Mouse (Mus musculus): ENCODE data around the gene Cep63. TPM values are rescaled to one million over a fixed set of nuclear protein-coding genes. Genes with fewer than 3 reads are reported as not detected.

The Cep63 gene
- polyA plus RNA-seq, 1 experiment from 2014 or later = 49.6 TPM

GRCm38 (mm10) chr9:102625401-102625982, 842 bp downstream of the Cep63 start:
- no peaks in the 10 kb centered on the region for H3K36me3 ChIP-seq (ENCODE audit: control insufficient read depth, insufficient read depth, low read length)
- DNase-seq (ENCODE audit: low spot score) = no peak
- H3K27ac ChIP-seq (ENCODE audit: low read depth, low read length) = peak overlapping the region; percentile 98
- no peaks in the 10 kb centered on the region for H3K9me3 ChIP-seq (ENCODE audit: control insufficient read depth, low read length)
- H3K4me1 ChIP-seq (ENCODE audit: control insufficient read depth, insufficient read depth, low read length) = peaks cover 6% of the 10 kb centered on the region
- peak overlapping the region; percentile 85 for H3K4me2 ChIP-seq (ENCODE audit: low read depth)
- no peaks in the 10 kb centered on the region for H3K27me3 ChIP-seq (ENCODE audit: control insufficient read depth, insufficient read depth, low read length)
- peak overlapping the region; percentile 92 for H3K4me3 ChIP-seq (ENCODE audit: low read depth, low read length)
- H3K9ac ChIP-seq (ENCODE audit: low read length) = peak overlapping the region; percentile 98
- ATAC-seq (ENCODE audit: insufficient read depth, low FRiP score, low TSS enrichment) = no peak; the same call in 1 of the 2 replicates
- WGBS = under 1% methylated on average over 25 of the region's 27 CpGs

DNA sequence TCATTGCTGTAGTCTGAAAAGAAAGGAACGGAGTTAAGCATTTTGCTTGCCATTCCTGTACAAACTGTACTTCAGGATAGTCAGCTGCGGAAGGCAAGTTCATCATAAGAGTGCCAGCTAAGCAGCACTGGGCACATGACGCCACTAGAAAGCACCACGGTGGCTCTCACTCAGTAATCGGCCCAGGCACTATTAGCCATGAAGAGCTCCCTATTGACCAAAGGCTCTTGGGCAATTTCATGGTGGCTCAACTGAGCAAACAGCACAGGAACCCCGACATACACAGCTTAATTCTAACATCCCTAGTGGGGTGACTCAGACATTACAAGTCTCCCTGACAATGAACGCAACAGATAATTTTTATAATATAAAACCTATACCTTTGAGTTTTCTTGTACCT, 2.8 kb downstream of the Cep63 start:
- DNase-seq (ENCODE audit: low spot score) (no peak), ATAC-seq (ENCODE audit: insufficient read depth, low FRiP score, low TSS enrichment) (no peak)
- no peak overlapping the region for H3K4me2 ChIP-seq (ENCODE audit: low read depth)
- H3K9ac ChIP-seq (ENCODE audit: low read length) = no peak overlapping the region
- H3K9me3 ChIP-seq (ENCODE audit: control insufficient read depth, low read length) = no peaks in the 10 kb centered on the region
- H3K4me1 ChIP-seq (ENCODE audit: control insufficient read depth, insufficient read depth, low read length) = peaks cover 6% of the 10 kb centered on the region
- H3K27ac ChIP-seq (ENCODE audit: low read depth, low read length) = no peak overlapping the region
- no peaks in the 10 kb centered on the region for H3K36me3 ChIP-seq (ENCODE audit: control insufficient read depth, insufficient read depth, low read length)
- no peak overlapping the region for H3K4me3 ChIP-seq (ENCODE audit: low read depth, low read length)
- no peaks in the 10 kb centered on the region for H3K27me3 ChIP-seq (ENCODE audit: control insufficient read depth, insufficient read depth, low read length)
- WGBS = 80% methylated on average over 7 of the region's 7 CpGs

DNA sequence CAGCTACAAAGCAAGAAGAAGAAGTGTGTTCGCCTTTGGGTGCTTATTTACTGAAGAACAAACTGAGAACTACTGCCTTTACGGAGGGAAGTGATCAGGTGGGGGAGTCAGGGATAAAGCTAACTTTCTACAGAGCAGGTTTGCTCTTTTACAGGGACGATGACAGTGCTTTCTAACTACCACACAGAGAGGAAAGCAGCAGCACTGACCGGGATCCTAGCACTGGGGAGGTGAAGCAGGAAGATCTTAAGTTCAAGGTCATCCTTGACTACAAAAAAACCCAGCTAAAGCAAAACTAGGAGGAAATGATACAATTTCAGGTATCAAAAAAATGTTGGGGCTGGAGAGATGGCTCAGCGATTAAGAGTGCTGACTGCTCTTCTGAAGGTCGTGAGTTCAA, 3.5 kb downstream of the Cep63 start:
- H3K27ac ChIP-seq (ENCODE audit: low read depth, low read length) = no peak overlapping the region

DNA sequence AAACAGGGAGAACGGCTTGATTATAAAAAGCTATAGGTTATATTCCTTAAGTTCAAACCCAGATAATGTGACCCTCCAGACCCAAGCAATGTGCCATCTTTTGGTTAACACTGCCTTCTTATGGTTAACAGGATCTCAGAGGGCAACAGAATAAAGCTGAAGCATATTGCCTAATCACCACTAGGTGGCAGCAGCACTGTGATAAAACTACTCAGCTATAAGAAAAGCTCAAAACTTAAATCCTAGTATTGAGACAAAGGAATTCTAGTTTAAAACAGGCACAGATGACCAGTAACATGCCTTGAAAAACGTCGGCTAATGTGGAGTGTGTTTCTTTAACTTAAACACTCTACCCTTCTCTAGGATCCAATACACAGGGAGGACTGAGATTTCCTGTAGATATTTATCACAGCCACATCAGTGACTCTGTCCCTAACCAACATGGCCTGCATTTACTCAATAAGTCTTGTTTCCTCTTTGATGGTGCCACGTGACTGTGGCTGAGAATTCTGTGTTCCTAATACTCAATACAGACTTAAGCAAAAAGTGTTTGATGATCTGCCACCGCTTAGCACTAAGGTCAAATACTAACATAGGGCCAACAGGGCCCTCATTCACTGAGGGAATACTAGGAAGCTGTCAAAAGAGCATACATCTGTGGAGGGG, 4.0 kb downstream of the Cep63 start:
- H3K27me3 ChIP-seq (ENCODE audit: control insufficient read depth, insufficient read depth, low read length) = no peaks in the 10 kb centered on the region
- no peak overlapping the region for H3K4me3 ChIP-seq (ENCODE audit: low read depth, low read length)
- H3K9ac ChIP-seq (ENCODE audit: low read length) = no peak overlapping the region
- ATAC-seq (ENCODE audit: insufficient read depth, low FRiP score, low TSS enrichment) (no peak), DNase-seq (ENCODE audit: low spot score) (peak; percentile 57)
- no peaks in the 10 kb centered on the region for H3K36me3 ChIP-seq (ENCODE audit: control insufficient read depth, insufficient read depth, low read length)
- H3K4me1 ChIP-seq (ENCODE audit: control insufficient read depth, insufficient read depth, low read length) = peaks cover 4% of the 10 kb centered on the region
- H3K4me2 ChIP-seq (ENCODE audit: low read depth) = no peak overlapping the region
- H3K9me3 ChIP-seq (ENCODE audit: control insufficient read depth, low read length) = no peaks in the 10 kb centered on the region
- 45% methylated on average over 5 of the region's 5 CpGs for WGBS
- no peak overlapping the region for H3K27ac ChIP-seq (ENCODE audit: low read depth, low read length)

More for the DNA sequence above, 3.5 kb downstream of the Cep63 start:
- no peak for ATAC-seq (ENCODE audit: insufficient read depth, low FRiP score, low TSS enrichment)
- H3K4me2 ChIP-seq (ENCODE audit: low read depth) = no peak overlapping the region
- no peaks in the 10 kb centered on the region for H3K27me3 ChIP-seq (ENCODE audit: control insufficient read depth, insufficient read depth, low read length)
- H3K36me3 ChIP-seq (ENCODE audit: control insufficient read depth, insufficient read depth, low read length) = no peaks in the 10 kb centered on the region
- H3K4me1 ChIP-seq (ENCODE audit: control insufficient read depth, insufficient read depth, low read length) = peaks cover 6% of the 10 kb centered on the region
- H3K9ac ChIP-seq (ENCODE audit: low read length) = no peak overlapping the region
- DNase-seq (ENCODE audit: low spot score) = no peak
- no peaks in the 10 kb centered on the region for H3K9me3 ChIP-seq (ENCODE audit: control insufficient read depth, low read length)
- WGBS = 91% methylated on average over 6 of the region's 6 CpGs
- no peak overlapping the region for H3K4me3 ChIP-seq (ENCODE audit: low read depth, low read length)

DNA sequence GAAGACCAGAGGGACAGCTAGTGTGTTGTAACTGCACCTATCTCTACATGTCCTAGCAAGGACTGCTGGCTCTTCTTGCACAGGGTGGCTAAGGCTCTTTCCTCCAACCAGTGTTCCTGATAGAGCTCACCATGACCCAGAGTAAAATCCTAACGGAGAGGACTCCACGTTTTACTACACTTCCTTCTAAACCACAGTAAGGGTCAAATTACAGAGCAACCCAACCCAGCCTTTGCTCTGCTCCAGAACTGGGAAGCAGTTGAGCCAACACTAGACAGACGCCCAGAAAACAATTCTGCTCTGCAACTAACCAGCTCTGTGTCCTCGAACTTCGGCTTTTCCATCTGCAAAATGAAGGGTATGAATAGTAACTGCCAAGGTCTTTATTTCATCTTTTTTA, 4.9 kb downstream of the Cep63 start:
- ATAC-seq (ENCODE audit: insufficient read depth, low FRiP score, low TSS enrichment) = no peak
- 52% methylated on average over 5 of the region's 5 CpGs for WGBS

DNA sequence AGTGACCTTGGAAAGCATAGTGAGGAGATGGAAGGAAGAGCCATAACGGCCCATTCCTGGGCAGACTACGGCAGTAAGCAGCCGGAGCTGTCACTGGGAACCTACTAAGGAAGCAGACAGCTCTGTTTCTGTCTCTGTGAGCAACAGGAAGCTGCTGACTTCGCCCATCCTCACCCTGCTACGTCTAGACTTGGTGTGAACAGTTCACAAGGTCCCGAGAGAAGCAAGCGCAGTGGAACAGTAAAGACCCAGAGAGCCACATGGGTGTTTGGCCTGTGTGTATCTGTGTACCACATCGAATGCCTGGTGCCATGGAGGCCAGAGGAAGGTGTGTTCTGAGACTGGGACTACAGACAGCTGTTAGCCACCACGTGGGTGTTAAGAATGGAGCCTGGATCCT, 10.1 kb downstream of the Cep63 start:
- H3K36me3 ChIP-seq (ENCODE audit: control insufficient read depth, insufficient read depth, low read length) = no peaks in the 10 kb centered on the region; the same call in 1 of the 2 replicates
- no peaks in the 10 kb centered on the region for H3K9me3 ChIP-seq (ENCODE audit: control insufficient read depth, low read length)
- ATAC-seq (ENCODE audit: insufficient read depth, low FRiP score, low TSS enrichment) = no peak
- no peak for DNase-seq (ENCODE audit: low spot score)
- H3K27ac ChIP-seq (ENCODE audit: low read depth, low read length) = no peak overlapping the region
- WGBS = 83% methylated on average over 9 of the region's 9 CpGs
- no peaks in the 10 kb centered on the region for H3K27me3 ChIP-seq (ENCODE audit: control insufficient read depth, insufficient read depth, low read length)
- no peak overlapping the region for H3K9ac ChIP-seq (ENCODE audit: low read length)
- H3K4me3 ChIP-seq (ENCODE audit: low read depth, low read length) = no peak overlapping the region
- H3K4me1 ChIP-seq (ENCODE audit: control insufficient read depth, insufficient read depth, low read length) = no peaks in the 10 kb centered on the region
- no peak overlapping the region for H3K4me2 ChIP-seq (ENCODE audit: low read depth)

More for the DNA sequence above, 4.9 kb downstream of the Cep63 start:
- Histone ChIP-seq H3K9me3 (ENCODE audit: control insufficient read depth, low read length) (no peaks in the 10 kb centered on the region), H3K4me1 (ENCODE audit: control insufficient read depth, insufficient read depth, low read length) (no peaks in the 10 kb centered on the region), H3K36me3 (ENCODE audit: control insufficient read depth, insufficient read depth, low read length) (no peaks in the 10 kb centered on the region), H3K27me3 (ENCODE audit: control insufficient read depth, insufficient read depth, low read length) (no peaks in the 10 kb centered on the region), H3K4me3 (ENCODE audit: low read depth, low read length) (no peak overlapping the region), H3K9ac (ENCODE audit: low read length) (no peak overlapping the region), H3K4me2 (ENCODE audit: low read depth) (no peak overlapping the region), H3K27ac (ENCODE audit: low read depth, low read length) (no peak overlapping the region)
- DNase-seq (ENCODE audit: low spot score) = no peak

- ATAC-seq (ENCODE audit: insufficient read depth, low FRiP score, low TSS enrichment) (no peak), DNase-seq (ENCODE audit: low spot score) (no peak)
- H3K4me3 ChIP-seq (ENCODE audit: low read depth, low read length) = no peak overlapping the region
- H3K4me1 ChIP-seq (ENCODE audit: control insufficient read depth, insufficient read depth, low read length) = no peaks in the 10 kb centered on the region
- H3K9me3 ChIP-seq (ENCODE audit: control insufficient read depth, low read length) = no peaks in the 10 kb centered on the region
- no peaks in the 10 kb centered on the region for H3K27me3 ChIP-seq (ENCODE audit: control insufficient read depth, insufficient read depth, low read length)
- no peak overlapping the region for H3K9ac ChIP-seq (ENCODE audit: low read length)
- H3K4me2 ChIP-seq (ENCODE audit: low read depth) = no peak overlapping the region
- 85% methylated on average over 3 of the region's 3 CpGs for WGBS
- no peaks in the 10 kb centered on the region; the same call in 1 of the 2 replicates for H3K36me3 ChIP-seq (ENCODE audit: control insufficient read depth, insufficient read depth, low read length)
- no peak overlapping the region for H3K27ac ChIP-seq (ENCODE audit: low read depth, low read length)
These were observed 11.3 kb downstream of the Cep63 start for GRCm38 (mm10) chr9:102615071-102615470.

DNA sequence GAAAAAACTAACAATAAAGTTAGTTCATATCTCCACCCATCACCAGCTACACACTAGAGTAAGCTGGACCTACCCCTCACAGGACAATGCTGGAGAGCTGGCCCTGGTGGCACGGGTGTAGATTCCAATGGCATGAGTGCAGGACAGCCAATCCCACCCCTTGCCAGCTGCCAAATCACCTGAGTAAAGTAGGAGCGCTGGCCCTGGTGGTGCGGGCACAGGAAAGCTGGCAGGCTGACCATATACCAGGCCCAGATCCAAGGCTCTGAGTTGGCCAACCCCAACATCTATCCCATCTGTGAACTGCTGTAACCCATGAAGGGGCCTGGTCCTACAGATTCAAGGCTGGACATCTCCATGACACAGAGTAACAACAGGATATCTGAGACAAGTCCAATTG, 17.1 kb downstream of the Cep63 start:
- Histone ChIP-seq H3K4me1 (ENCODE audit: control insufficient read depth, insufficient read depth, low read length) (no peaks in the 10 kb centered on the region), H3K36me3 (ENCODE audit: control insufficient read depth, insufficient read depth, low read length) (no peaks in the 10 kb centered on the region; the same call in 1 of the 2 replicates), H3K4me2 (ENCODE audit: low read depth) (no peak overlapping the region), H3K27ac (ENCODE audit: low read depth, low read length) (no peak overlapping the region), H3K27me3 (ENCODE audit: control insufficient read depth, insufficient read depth, low read length) (no peaks in the 10 kb centered on the region), H3K9ac (ENCODE audit: low read length) (no peak overlapping the region), H3K9me3 (ENCODE audit: control insufficient read depth, low read length) (no peaks in the 10 kb centered on the region), H3K4me3 (ENCODE audit: low read depth, low read length) (no peak overlapping the region)
- DNase-seq (ENCODE audit: low spot score) (no peak), ATAC-seq (ENCODE audit: insufficient read depth, low FRiP score, low TSS enrichment) (no peak)
- WGBS = 96% methylated on average over 3 of the region's 3 CpGs

- Histone ChIP-seq H3K4me3 (ENCODE audit: low read depth, low read length) (no peak overlapping the region), H3K9ac (ENCODE audit: low read length) (no peak overlapping the region), H3K36me3 (ENCODE audit: control insufficient read depth, insufficient read depth, low read length) (no peaks in the 10 kb centered on the region; the same call in 1 of the 2 replicates), H3K4me1 (ENCODE audit: control insufficient read depth, insufficient read depth, low read length) (no peaks in the 10 kb centered on the region), H3K9me3 (ENCODE audit: control insufficient read depth, low read length) (no peaks in the 10 kb centered on the region), H3K4me2 (ENCODE audit: low read depth) (no peak overlapping the region), H3K27ac (ENCODE audit: low read depth, low read length) (no peak overlapping the region), H3K27me3 (ENCODE audit: control insufficient read depth, insufficient read depth, low read length) (no peaks in the 10 kb centered on the region)
- 65% methylated on average over 5 of the region's 5 CpGs for WGBS
- no peak for ATAC-seq (ENCODE audit: insufficient read depth, low FRiP score, low TSS enrichment)
- no peak for DNase-seq (ENCODE audit: low spot score)
These were observed 18.9 kb downstream of the Cep63 start for GRCm38 (mm10) chr9:102607471-102607870.
